Mouse (Mus musculus) intestine, embryonic 16.5 days (tissue): ENCODE measurements around the gene Akap4. TPM values are rescaled to one million over a fixed set of nuclear protein-coding genes. Genes with fewer than 3 reads are reported as not detected.

Experiments
- ATAC-seq: fragments of 200-750 bp; cut with Nextera tagmentation; 2 replicates; pipeline ENCODE4 v1.8.0; 2017; ENCODE audit warnings: moderate TSS enrichment, moderate library complexity
- H3K27ac ChIP-seq: fragments of 300-500 bp; sonication (generic); 2 replicates; pipeline ENCODE4 v1.5.1; 2014; ENCODE audit warnings: mild to moderate bottlenecking, low read length
- H3K27me3 ChIP-seq: fragments of 300-500 bp; sonication (generic); replicated peaks from 2 replicates; pipeline ENCODE4 v1.6.1; 2014; ENCODE audit warnings: low read length, control low read depth, mixed read lengths; ENCODE audit not compliant: control insufficient read depth, insufficient read depth
- H3K36me3 ChIP-seq: fragments of 300-500 bp; sonication (generic); 2 replicates; pipeline ENCODE4 v1.6.1; 2014; ENCODE audit warnings: low read length, control low read depth; ENCODE audit not compliant: control insufficient read depth, insufficient read depth
- H3K4me1 ChIP-seq: fragments of 300-500 bp; sonication (generic); 2 replicates; pipeline ENCODE4 v1.6.1; 2014; ENCODE audit warnings: low read length, control low read depth, mixed read lengths; ENCODE audit not compliant: control insufficient read depth, insufficient read depth
- H3K4me2 ChIP-seq: fragments of 300-500 bp; sonication (generic); 2 replicates; pipeline ENCODE4 v1.6.1; 2014; ENCODE audit warnings: low read depth, low read length, control low read depth
- H3K4me3 ChIP-seq: fragments of 300-500 bp; sonication (generic); 2 replicates; pipeline ENCODE4 v1.5.1; 2014; ENCODE audit warnings: mild to moderate bottlenecking, low read length
- H3K9ac ChIP-seq: fragments of 300-500 bp; sonication (generic); 2 replicates; pipeline ENCODE4 v1.6.1; 2014; ENCODE audit warnings: low read depth, low read length
- H3K9me3 ChIP-seq: fragments of 300-500 bp; sonication (generic); 2 replicates; pipeline ENCODE4 v1.6.1; 2016; ENCODE audit warnings: low read length, control low read depth; ENCODE audit not compliant: control insufficient read depth
- WGBS: fragments of 180-500 bp; shearing (Covaris S2); extraction: QIAGEN DNeasy Blood & Tissue Kit; methylation state at CpG from one replicate; pipeline ENCODE4 v1.1.7; 2014; 5-methylcytosine and 5-hydroxymethylcytosine counted together
- polyA plus RNA-seq: library from polyadenylated mRNA; unstranded; fragments of >200 nt; fragmentation: Nextera tagmentation; extraction: Ambion mirVana; gene quantifications from 2 replicates; pipeline ENCODE4 v1.2.1, GENCODE M21; 2015

The Akap4 gene
- polyA plus RNA-seq = not detected in 2 replicates

- no peaks in the 10 kb centered on the region for H3K27me3 ChIP-seq
- H3K27ac ChIP-seq = no peak within 1 kb of the TSS
- H3K4me2 ChIP-seq = no peak within 1 kb of the TSS
- ATAC-seq = no peak
- no peaks in the 10 kb centered on the region for H3K9me3 ChIP-seq
- WGBS = 92% methylated on average over 1 of the region's 1 CpGs
- no peaks in the 10 kb centered on the region for H3K36me3 ChIP-seq
- no peaks in the 10 kb centered on the region for H3K4me1 ChIP-seq
- no peak within 1 kb of the TSS for H3K9ac ChIP-seq
- H3K4me3 ChIP-seq = no peak within 1 kb of the TSS
Measured at GRCm38 (mm10) chrX:7067219-7067618, at the start of gene Akap4. Gene Akap4 (plus strand): TSS chrX:7067519.

DNA sequence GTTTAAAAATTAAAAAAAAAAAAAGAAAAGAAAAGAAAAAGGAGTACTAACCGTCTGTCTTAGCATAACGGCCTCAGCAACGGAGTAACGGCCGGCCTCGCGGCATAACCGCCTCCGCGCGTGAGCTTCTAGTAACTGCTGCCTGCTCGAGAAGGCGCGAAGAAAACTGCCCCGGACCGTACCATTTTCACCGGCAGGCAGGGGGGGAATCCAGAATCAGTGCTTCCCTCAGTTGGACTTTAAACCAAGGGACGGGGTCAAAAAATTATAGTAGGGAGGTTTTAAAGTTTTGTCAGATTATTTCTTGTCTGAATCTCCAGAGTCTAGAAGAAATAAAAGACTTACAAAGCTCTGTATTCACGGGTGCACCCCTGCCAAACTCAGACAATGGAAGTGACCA is 25.8 kb upstream of the Akap4 start, which contains the start of gene Ccnb3:
Ccnb3 (minus strand) TSS at position 101 of the 400 bp plus-strand sequence.
- H3K4me3 ChIP-seq = no peak within 1 kb of the TSS
- 91% methylated on average over 19 of the region's 19 CpGs for WGBS

GRCm38 (mm10) chrX:7057056-7057455 is 10.3 kb upstream of the Akap4 start:
- Histone ChIP-seq H3K27ac (no peak overlapping the region), H3K4me3 (no peak overlapping the region), H3K9ac (no peak overlapping the region), H3K4me1 (no peaks in the 10 kb centered on the region), H3K4me2 (no peak overlapping the region), H3K27me3 (no peaks in the 10 kb centered on the region), H3K36me3 (no peaks in the 10 kb centered on the region), H3K9me3 (no peaks in the 10 kb centered on the region)
- no peak for ATAC-seq

More for the DNA sequence above, 25.8 kb upstream of the Akap4 start, which contains the start of gene Ccnb3:
- Histone ChIP-seq H3K36me3 (no peaks in the 10 kb centered on the region), H3K4me2 (no peak within 1 kb of the TSS), H3K9me3 (no peaks in the 10 kb centered on the region), H3K4me1 (no peaks in the 10 kb centered on the region), H3K27me3 (no peaks in the 10 kb centered on the region), H3K9ac (no peak within 1 kb of the TSS), H3K27ac (no peak within 1 kb of the TSS)
- ATAC-seq = no peak

- no peaks in the 10 kb centered on the region for H3K27me3 ChIP-seq
- H3K36me3 ChIP-seq = no peaks in the 10 kb centered on the region
- 72% methylated on average over 2 of the region's 2 CpGs for WGBS
- no peak overlapping the region for H3K4me2 ChIP-seq
- no peak for ATAC-seq
- H3K9ac ChIP-seq = no peak overlapping the region
- H3K9me3 ChIP-seq = no peaks in the 10 kb centered on the region
- no peak overlapping the region for H3K4me3 ChIP-seq
- H3K4me1 ChIP-seq = no peaks in the 10 kb centered on the region
- no peak overlapping the region for H3K27ac ChIP-seq
Measured at GRCm38 (mm10) chrX:7057634-7058033, 9.7 kb upstream of the Akap4 start.

- H3K27me3 ChIP-seq = no peaks in the 10 kb centered on the region
- H3K27ac ChIP-seq = no peak overlapping the region
- H3K9me3 ChIP-seq = no peaks in the 10 kb centered on the region
- H3K4me1 ChIP-seq = no peaks in the 10 kb centered on the region
- no peak overlapping the region for H3K4me3 ChIP-seq
- no peak overlapping the region for H3K9ac ChIP-seq
- no peak overlapping the region for H3K4me2 ChIP-seq
- H3K36me3 ChIP-seq = no peaks in the 10 kb centered on the region
- no peak for ATAC-seq
Measured at GRCm38 (mm10) chrX:7064109-7064508, 3.2 kb upstream of the Akap4 start.

- WGBS = 79% methylated on average over 2 of the region's 2 CpGs
- no peak overlapping the region for H3K27ac ChIP-seq
- H3K9me3 ChIP-seq = no peaks in the 10 kb centered on the region
- no peak overlapping the region for H3K4me2 ChIP-seq
- ATAC-seq = no peak
- H3K4me3 ChIP-seq = no peak overlapping the region
- no peak overlapping the region for H3K9ac ChIP-seq
- H3K36me3 ChIP-seq = no peaks in the 10 kb centered on the region
- H3K4me1 ChIP-seq = no peaks in the 10 kb centered on the region
- H3K27me3 ChIP-seq = no peaks in the 10 kb centered on the region
Measured at GRCm38 (mm10) chrX:7068002-7068401, 683 bp downstream of the Akap4 start.

- H3K27ac ChIP-seq = no peak overlapping the region
- H3K4me2 ChIP-seq = no peak overlapping the region
- 55% methylated on average over 6 of the region's 6 CpGs for WGBS
- no peak overlapping the region for H3K9ac ChIP-seq
- no peak for ATAC-seq
- no peaks in the 10 kb centered on the region for H3K27me3 ChIP-seq
- no peak overlapping the region for H3K4me3 ChIP-seq
- H3K36me3 ChIP-seq = no peaks in the 10 kb centered on the region
- H3K4me1 ChIP-seq = no peaks in the 10 kb centered on the region
- H3K9me3 ChIP-seq = no peaks in the 10 kb centered on the region
Measured at GRCm38 (mm10) chrX:7079820-7080429, 12.6 kb downstream of the Akap4 start.

DNA sequence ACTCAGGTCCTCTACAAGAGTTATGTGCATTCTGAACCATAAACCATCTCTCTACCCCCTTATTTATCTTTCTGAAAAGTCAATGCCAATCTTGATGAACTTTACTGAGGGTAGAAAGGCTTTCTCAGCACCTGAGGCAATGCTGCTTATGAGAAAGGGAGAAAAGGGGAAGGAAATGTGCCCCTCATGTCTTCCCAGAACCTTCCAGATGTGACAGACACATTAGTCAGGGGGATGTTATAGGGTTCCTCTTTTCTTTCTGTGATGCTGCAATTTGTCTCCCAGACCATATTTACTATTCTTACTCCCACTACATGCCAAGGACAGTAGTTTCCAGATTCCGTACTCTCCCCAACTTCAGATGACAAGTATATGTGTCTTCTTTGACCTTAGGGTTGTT is 18.6 kb downstream of the Akap4 start:
- H3K36me3 ChIP-seq = no peaks in the 10 kb centered on the region
- no peak overlapping the region for H3K9ac ChIP-seq
- no peak overlapping the region for H3K27ac ChIP-seq
- no peak for ATAC-seq
- whole genome bisulfite sequencing = 72% methylated on average over 1 of the region's 1 CpGs
- no peaks in the 10 kb centered on the region for H3K27me3 ChIP-seq
- H3K4me1 ChIP-seq = no peaks in the 10 kb centered on the region
- no peak overlapping the region for H3K4me3 ChIP-seq
- no peaks in the 10 kb centered on the region for H3K9me3 ChIP-seq
- no peak overlapping the region for H3K4me2 ChIP-seq

- Histone ChIP-seq H3K4me3 (no peak overlapping the region), H3K27me3 (no peaks in the 10 kb centered on the region), H3K27ac (no peak overlapping the region), H3K9me3 (no peaks in the 10 kb centered on the region), H3K4me1 (no peaks in the 10 kb centered on the region), H3K9ac (no peak overlapping the region), H3K4me2 (no peak overlapping the region), H3K36me3 (no peaks in the 10 kb centered on the region)
- no peak for ATAC-seq
Measured at GRCm38 (mm10) chrX:7090323-7090722, 23.0 kb downstream of the Akap4 start.

DNA sequence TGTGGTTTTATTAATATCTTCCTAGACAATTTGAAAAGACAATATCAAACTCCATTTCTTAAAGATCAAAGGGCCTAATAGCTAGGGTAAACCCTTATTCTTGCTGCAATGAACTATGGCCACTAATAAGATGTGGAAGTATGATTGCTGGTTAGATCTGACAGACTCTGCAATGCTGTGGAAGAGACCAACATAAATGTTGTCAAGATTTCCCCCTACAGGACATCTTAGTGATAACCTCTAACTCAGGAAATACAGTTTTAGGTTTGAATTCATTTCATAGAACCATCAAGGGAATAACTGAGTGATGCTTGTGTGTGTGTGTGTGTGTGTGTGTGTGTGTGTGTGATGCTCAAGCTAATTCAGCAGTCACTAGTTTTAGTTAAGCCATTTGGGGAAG is 35.0 kb downstream of the Akap4 start:
- H3K27me3 ChIP-seq = no peaks in the 10 kb centered on the region
- H3K4me2 ChIP-seq = no peak overlapping the region
- H3K27ac ChIP-seq = no peak overlapping the region
- no peak overlapping the region for H3K4me3 ChIP-seq
- no peaks in the 10 kb centered on the region for H3K4me1 ChIP-seq
- ATAC-seq = no peak
- no peak overlapping the region for H3K9ac ChIP-seq
- no peaks in the 10 kb centered on the region for H3K36me3 ChIP-seq
- no peaks in the 10 kb centered on the region for H3K9me3 ChIP-seq
